Mouse (Mus musculus) lung, postnatal 0 days (tissue): ENCODE data around the gene Kbtbd4. TPM values are rescaled to one million over a fixed set of nuclear protein-coding genes. Genes with fewer than 3 reads are reported as not detected.
"Not testable (repeated sequence)": the region's sequence is repeated elsewhere in the genome, so short reads cannot be mapped to it uniquely, and the experiment has no call there.

Source experiments
- ATAC-seq: fragments of 200-750 bp; cut with Nextera tagmentation; 2 replicates; pipeline ENCODE4 v1.8.0; 2017; ENCODE audit warnings: moderate library complexity
- DNase-seq: peaks from one replicate; pipeline ENCODE4 v3.0.0-alpha.2; 2016; ENCODE audit warnings: low spot score
- H3K27ac ChIP-seq: fragments of 300-500 bp; sonication (generic); 2 replicates; pipeline ENCODE4 v1.5.1; 2014; ENCODE audit warnings: antibody characterized with exemption, mild to moderate bottlenecking, low read length, mixed read lengths
- H3K27me3 ChIP-seq: fragments of 300-500 bp; sonication (generic); replicated peaks from 2 replicates; pipeline ENCODE4 v1.6.1; 2014; ENCODE audit warnings: low read length, mixed read lengths; ENCODE audit not compliant: insufficient read depth
- H3K36me3 ChIP-seq: fragments of 300-500 bp; sonication (generic); 2 replicates; pipeline ENCODE4 v1.6.1; 2014; ENCODE audit warnings: low read length, mixed read lengths; ENCODE audit not compliant: insufficient read depth
- H3K4me1 ChIP-seq: fragments of 300-500 bp; sonication (generic); 2 replicates; pipeline ENCODE4 v1.6.1; 2014; ENCODE audit warnings: antibody characterized with exemption, low read depth, low read length, mixed read lengths; ENCODE audit not compliant: insufficient read depth
- H3K4me2 ChIP-seq: fragments of 300-500 bp; sonication (generic); replicated peaks from 2 replicates; pipeline ENCODE4 v1.6.1; 2014; ENCODE audit warnings: low read depth, mild to moderate bottlenecking, low read length, moderate library complexity, mixed read lengths
- H3K4me3 ChIP-seq: fragments of 300-500 bp; sonication (generic); 2 replicates; pipeline ENCODE4 v1.5.1; 2014; ENCODE audit warnings: low read depth, low read length
- H3K9ac ChIP-seq: fragments of 300-500 bp; sonication (generic); replicated peaks from 2 replicates; pipeline ENCODE4 v1.6.1; 2014; ENCODE audit warnings: low read depth, mild to moderate bottlenecking
- H3K9me3 ChIP-seq: fragments of 300-500 bp; sonication (generic); 2 replicates; pipeline ENCODE4 v1.6.1; 2016; ENCODE audit warnings: low read length, mixed read lengths
- CTCF ChIP-seq: IDR thresholded peaks from 2 replicates; pipeline ENCODE4 v1.5.1; 2016; ENCODE audit warnings: antibody characterized with exemption, mild to moderate bottlenecking
- EP300 ChIP-seq: IDR thresholded peaks from 2 replicates; pipeline ENCODE4 v1.6.1; 2016; ENCODE audit warnings: antibody characterized with exemption, mild to moderate bottlenecking, control low read depth
- WGBS: fragments of 180-500 bp; shearing (Covaris S2); extraction: QIAGEN DNeasy Blood & Tissue Kit; methylation state at CpG from one replicate; pipeline ENCODE4 v1.1.7; 2014; 5-methylcytosine and 5-hydroxymethylcytosine counted together
- polyA plus RNA-seq: library from polyadenylated mRNA; unstranded; fragments of >200 nt; fragmentation: Nextera tagmentation; extraction: Ambion mirVana; gene quantifications from 2 replicates; pipeline ENCODE4 v1.2.1, GENCODE M21; 2015

Kbtbd4 gene
- polyA plus RNA-seq, 1 experiment from 2014 or later: 18.1 TPM

DNA sequence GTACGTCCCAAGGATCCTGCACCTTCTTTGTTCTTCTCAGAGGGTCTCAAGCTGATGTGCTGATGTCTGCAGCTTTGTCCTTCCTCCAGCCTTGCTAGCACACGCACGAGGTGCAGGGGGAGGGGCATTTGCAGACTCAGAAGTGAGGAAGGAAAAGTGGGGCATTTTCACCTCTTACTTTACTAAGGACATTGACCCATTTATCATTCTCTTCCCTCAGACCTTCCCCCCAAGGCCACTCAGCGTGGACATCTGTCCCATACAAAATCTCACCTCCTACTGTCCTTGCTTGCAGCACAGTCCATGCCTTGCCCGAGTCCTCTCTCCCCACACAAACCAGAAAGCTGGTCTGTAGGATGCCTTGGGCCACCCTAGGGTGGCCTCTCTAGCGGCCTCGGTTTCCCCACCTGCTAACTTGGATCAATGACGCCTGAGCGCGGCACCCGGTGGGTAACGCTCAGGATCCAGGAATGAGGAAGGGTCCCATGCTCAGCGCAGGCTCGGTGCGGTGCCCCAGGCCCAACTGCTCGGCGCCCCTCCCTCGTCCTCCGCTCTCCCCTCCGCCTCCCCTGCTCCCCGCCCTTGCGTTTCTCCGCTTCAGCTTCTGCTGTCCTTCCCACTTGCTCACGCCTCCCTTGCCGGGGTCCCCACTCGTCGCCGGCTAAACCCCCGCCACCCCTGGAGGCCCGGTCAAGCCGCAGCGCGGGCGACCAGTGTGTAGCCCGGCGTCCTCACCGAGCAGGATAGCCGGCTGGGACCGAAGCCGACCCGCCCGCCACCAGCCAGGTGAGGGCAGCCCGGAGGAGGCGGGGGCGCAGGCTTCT, 19.1 kb upstream of the Kbtbd4 start, which contains the start of gene C1qtnf4:
Gene C1qtnf4 (plus strand): TSS at position 643 of the 824 bp plus-strand sequence.
- no peak for DNase-seq
- no peaks in the 10 kb centered on the region for H3K36me3 ChIP-seq
- 2% methylated on average over 44 of the region's 45 CpGs for WGBS
- H3K27me3 ChIP-seq: peaks cover 39% of the 10 kb centered on the region; the same call in 1 of the 2 replicates
- H3K27ac ChIP-seq: no peak within 1 kb of the TSS
- H3K4me3 ChIP-seq: peak within 1 kb of the TSS; percentile 37
- no peak for ATAC-seq
- H3K4me2 ChIP-seq: peak within 1 kb of the TSS; percentile 59
- TF ChIP-seq CTCF: no peak
- no peak for TF ChIP-seq EP300
- no peak within 1 kb of the TSS for H3K9ac ChIP-seq
- H3K4me1 ChIP-seq: no peaks in the 10 kb centered on the region; the same call in none of the 2 replicates
- H3K9me3 ChIP-seq: no peaks in the 10 kb centered on the region

DNA sequence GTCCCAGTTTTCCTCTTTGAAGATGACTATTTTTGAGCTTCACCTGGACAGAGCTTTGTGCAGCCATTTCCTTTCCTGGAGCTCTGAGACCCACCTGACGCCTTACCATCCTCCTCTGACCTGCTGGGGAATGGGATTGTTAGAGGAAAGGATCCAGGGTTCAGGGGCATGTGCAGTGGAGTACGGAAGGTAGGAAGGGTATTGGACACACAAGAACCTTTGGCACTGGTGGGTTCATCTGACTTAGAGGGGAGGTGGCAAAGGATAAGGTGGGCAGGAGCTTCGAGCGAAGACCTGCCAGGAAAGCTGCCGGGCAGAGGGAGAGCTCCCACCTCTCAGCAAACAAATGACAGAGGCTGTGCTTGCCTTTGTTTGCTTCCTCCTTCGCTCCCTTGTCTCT, 18.1 kb upstream of the Kbtbd4 start:
- DNase-seq: no peak
- ATAC-seq: no peak
- no peaks in the 10 kb centered on the region; the same call in none of the 2 replicates for H3K4me1 ChIP-seq
- no peak overlapping the region for H3K4me3 ChIP-seq
- 35% methylated on average over 6 of the region's 6 CpGs for WGBS
- no peak overlapping the region for H3K9ac ChIP-seq
- H3K27me3 ChIP-seq: peaks cover 39% of the 10 kb centered on the region; the same call in 1 of the 2 replicates
- no peaks in the 10 kb centered on the region for H3K9me3 ChIP-seq
- H3K4me2 ChIP-seq: no peak overlapping the region
- no peak overlapping the region for H3K27ac ChIP-seq
- no peak for TF ChIP-seq CTCF
- TF ChIP-seq EP300: no peak
- no peaks in the 10 kb centered on the region for H3K36me3 ChIP-seq

DNA sequence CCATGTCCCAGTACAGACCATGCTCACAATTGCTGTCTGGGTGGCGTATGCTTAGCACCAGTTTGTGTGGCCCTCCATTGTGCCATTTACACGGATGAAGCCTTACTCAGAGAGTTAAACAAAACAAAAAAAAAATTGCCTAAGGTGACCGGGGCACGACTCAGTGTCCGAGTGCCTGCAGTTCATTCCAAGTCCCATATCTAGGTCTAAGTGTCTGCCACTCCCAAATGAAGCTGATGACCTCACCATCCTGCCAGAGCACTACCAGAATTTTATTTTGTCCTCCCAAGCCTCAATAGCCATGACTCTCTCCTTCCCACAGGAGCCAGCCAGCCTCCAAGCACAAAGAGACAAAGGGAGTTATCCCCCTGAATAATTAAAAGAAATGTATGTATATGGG, 16.9 kb upstream of the Kbtbd4 start:
- no peaks in the 10 kb centered on the region for H3K9me3 ChIP-seq
- H3K36me3 ChIP-seq: no peaks in the 10 kb centered on the region
- no peak overlapping the region for H3K9ac ChIP-seq
- TF ChIP-seq CTCF (no peak), EP300 (no peak)
- no peak overlapping the region for H3K4me3 ChIP-seq
- no peaks in the 10 kb centered on the region; the same call in none of the 2 replicates for H3K4me1 ChIP-seq
- H3K27ac ChIP-seq: no peak overlapping the region
- H3K4me2 ChIP-seq: no peak overlapping the region
- WGBS: 42% methylated on average over 5 of the region's 5 CpGs
- ATAC-seq (no peak), DNase-seq (no peak)
- peaks cover 39% of the 10 kb centered on the region; the same call in 1 of the 2 replicates for H3K27me3 ChIP-seq

DNA sequence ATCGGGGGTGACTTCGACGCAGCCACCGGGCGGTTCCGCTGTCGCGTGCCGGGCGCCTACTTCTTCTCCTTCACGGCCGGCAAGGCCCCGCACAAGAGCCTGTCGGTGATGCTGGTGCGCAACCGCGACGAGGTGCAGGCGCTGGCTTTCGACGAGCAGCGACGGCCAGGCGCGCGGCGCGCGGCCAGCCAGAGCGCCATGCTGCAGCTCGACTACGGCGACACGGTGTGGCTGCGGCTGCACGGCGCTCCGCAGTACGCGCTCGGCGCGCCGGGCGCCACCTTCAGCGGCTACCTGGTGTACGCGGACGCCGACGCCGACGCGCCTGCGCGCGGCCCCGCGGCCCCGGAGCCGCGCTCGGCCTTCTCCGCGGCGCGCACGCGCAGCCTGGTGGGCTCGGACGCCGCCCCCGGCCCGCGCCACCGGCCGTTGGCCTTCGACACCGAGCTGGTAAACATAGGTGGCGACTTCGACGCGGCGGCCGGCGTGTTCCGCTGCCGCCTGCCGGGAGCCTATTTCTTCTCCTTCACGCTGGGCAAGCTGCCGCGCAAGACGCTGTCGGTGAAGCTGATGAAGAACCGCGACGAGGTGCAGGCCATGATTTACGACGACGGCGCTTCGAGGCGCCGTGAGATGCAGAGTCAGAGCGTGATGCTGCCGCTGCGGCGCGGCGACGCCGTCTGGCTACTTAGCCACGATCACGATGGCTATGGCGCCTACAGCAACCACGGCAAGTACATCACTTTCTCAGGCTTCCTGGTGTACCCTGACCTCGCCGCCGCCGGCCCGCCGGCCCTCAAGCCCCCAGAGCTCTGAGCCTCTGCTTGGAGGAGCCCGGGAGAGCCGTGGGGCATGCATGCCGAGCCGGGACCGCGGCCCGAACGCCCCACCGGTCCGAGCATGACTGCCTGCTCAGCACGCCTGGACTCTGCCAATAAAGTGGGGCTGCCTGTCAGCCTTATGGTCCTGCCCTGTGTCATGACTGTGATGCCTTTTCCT, 14.7 kb upstream of the Kbtbd4 start:
- peak; percentile 59 for DNase-seq
- Histone ChIP-seq H3K4me1 (no peaks in the 10 kb centered on the region; the same call in none of the 2 replicates), H3K27ac (no peak overlapping the region), H3K27me3 (peaks cover 39% of the 10 kb centered on the region; the same call in 1 of the 2 replicates), H3K9me3 (no peaks in the 10 kb centered on the region), H3K4me3 (peak overlapping the region; percentile 48), H3K9ac (peak overlapping the region; percentile 34; the same call in 1 of the 2 replicates), H3K36me3 (no peaks in the 10 kb centered on the region), H3K4me2 (peak overlapping the region; percentile 87)
- WGBS: 3% methylated on average over 111 of the region's 133 CpGs
- ATAC-seq: peak; percentile 89
- TF ChIP-seq EP300 (no peak), CTCF (peak; percentile 32; the same call in 1 of the 2 replicates)

DNA sequence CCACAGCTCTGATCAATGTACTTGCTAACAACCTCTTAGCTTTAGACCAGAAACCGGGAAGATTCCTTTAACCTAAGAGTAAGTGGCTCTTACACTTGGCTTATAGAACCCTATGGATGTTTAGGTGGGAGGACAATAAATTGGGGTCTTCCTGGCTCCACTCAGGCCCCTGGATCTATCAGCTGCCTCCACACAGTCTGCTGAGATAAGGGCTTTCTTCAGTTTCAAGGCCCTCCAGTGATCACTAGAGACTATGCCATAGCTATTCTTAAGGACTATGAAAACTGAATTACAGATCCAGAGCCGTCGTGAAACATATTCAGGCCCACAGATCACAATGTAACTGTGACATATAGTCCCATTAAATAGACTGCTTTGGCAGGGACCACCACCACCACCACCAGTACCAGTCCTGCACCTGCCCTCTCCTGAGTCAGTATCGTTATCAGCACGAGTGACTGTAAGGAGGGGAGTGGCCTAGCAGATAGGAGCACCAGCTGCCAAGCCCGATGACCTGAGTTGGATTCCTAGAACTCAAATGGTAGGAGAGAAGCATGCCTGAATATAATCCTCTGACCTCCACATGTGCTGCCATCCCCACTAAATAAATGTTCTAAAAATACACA, 10.8 kb upstream of the Kbtbd4 start:
- 0 out of 2 replicates have a peak, but pooled peaks cover 10% of the 10 kb centered on the region for H3K27me3 ChIP-seq
- no peak overlapping the region for H3K9ac ChIP-seq
- no peak overlapping the region for H3K4me2 ChIP-seq
- H3K4me3 ChIP-seq: no peak overlapping the region
- no peak for TF ChIP-seq CTCF
- TF ChIP-seq EP300: no peak
- no peaks in the 10 kb centered on the region for H3K4me1 ChIP-seq
- no peaks in the 10 kb centered on the region for H3K9me3 ChIP-seq
- peaks cover 27% of the 10 kb centered on the region; the same call in 1 of the 2 replicates for H3K36me3 ChIP-seq
- H3K27ac ChIP-seq: no peak overlapping the region
- ATAC-seq (no peak), DNase-seq (no peak)
- 74% methylated on average over 6 of the region's 6 CpGs for WGBS

DNA sequence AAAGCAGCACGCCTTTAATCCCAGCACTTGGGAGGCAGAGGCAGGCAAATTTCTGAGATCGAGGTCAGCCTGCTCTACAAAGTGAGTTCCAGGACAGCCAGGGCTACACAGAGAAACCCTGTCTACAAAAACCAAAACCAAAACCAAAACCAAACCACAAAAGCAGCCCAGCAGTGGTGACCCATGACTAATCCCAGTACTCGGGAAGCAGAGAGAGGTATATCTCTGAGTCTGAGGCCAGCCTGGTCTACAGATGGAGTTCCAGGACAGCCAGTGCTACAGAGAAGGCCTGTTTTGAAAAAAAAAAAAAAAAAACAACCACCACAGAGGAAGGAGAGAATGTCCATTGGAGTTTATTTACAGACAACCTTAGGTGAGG, 10.3 kb upstream of the Kbtbd4 start:
- H3K4me3 ChIP-seq, DNase-seq, H3K9me3 ChIP-seq, H3K4me1 ChIP-seq, H3K9ac ChIP-seq, H3K27me3 ChIP-seq, ATAC-seq, H3K4me2 ChIP-seq, H3K27ac ChIP-seq: not testable (repeated sequence)
- WGBS: 96% methylated on average over 3 of the region's 3 CpGs
- peaks cover 27% of the 10 kb centered on the region; the same call in 1 of the 2 replicates for H3K36me3 ChIP-seq
